Mouse (Mus musculus) monocyte, adult 2 months (primary cell): Measurements from ENCODE around the gene Rap1gap2.

Experiments
- DNase-seq, 2 experiments: peaks; one replicate each; pipeline ENCODE4 v3.0.0; 2022; ENCODE audit warnings: low spot score in 2 of 2, low read depth in 1 of 2

The Rap1gap2 gene

GRCm38 (mm10) chr11:74464181-74464977, 146.3 kb downstream of the Rap1gap2 start:
- no peak for DNase-seq

GRCm38 (mm10) chr11:74462651-74463050, 148.1 kb downstream of the Rap1gap2 start:
- no peak for DNase-seq

DNA sequence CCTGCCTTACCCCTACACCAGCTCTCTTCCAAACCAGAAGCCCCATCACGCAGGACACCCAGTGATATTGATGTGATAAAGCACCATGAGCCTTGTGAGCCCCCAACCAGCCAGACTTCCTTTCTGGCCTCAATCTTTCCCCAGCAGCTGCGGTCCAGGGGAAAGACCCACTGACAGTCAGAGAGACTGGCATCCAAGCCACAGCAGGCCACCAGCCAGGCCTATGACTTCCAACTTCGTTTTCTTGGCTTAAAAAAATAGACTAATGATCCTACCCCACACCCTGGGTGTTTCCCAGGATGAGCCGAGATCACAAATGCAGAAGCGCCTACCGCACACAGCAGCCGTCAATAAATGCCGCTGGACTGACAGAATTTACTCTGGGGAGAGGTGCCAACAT, 151.1 kb downstream of the Rap1gap2 start:
- DNase-seq = no peak

GRCm38 (mm10) chr11:74458400-74458799, 152.3 kb downstream of the Rap1gap2 start:
- DNase-seq = no peak

DNA sequence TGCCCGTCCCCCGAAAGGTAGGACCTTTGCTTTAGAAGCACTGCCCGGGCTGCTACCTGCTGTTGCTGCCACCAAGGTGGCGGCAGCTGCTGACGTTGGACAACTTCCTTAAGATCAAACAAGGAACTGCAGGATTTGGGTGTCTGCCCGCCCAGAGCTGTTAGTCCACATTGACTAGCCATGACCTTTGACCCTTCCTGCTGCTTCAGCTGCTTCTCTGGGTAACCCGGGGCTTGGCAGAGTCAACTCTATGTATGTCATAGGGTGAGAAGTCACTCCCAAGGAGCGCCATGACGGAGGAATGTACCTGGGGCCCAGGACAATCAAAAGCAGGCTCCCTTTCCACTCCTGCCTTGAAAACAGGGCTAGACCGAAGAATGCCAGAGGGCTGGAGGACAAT, 153.5 kb downstream of the Rap1gap2 start:
- no peak for DNase-seq

DNA sequence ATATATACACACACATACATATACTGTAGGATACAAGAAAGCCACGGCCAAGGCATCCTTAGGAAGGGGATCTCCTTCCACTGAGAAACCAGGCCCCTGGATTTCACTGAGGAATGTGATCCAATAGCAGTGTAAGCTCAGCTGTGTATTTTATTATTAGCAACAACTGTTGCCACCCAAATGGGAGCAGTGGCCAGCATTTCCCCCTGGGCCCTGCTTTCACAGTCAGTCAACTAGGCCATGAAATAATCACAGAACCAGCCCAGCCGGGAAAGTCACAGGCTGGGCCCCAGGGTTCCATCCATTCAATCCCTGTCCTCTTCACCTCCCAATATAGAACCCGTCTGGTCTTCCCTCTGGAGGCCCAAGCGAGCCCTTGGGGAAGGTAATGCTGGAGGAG, 162.2 kb downstream of the Rap1gap2 start:
- DNase-seq = no peak

DNA sequence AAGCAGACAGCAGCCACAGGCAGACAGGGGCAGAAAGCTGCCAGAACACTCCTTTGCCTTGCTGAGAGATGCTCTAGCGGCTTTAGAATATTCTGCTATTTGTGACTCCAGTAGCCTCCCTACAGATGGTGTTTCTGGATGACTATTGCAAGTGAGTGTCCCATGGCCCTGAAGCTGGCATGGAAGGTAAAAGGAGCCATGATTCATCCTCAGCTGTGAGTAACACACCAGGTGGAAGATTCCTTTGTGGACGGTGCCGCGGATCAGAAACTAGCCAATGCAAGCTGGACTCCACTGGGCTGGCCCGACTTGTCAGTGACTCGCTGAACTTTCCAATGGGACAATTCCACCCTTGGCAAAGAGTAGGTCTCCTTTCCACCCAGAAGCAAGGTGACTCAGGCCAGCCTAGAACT, 162.7 kb downstream of the Rap1gap2 start:
- DNase-seq = no peak

GRCm38 (mm10) chr11:74445591-74445990, 165.1 kb downstream of the Rap1gap2 start:
- no peak for DNase-seq

DNA sequence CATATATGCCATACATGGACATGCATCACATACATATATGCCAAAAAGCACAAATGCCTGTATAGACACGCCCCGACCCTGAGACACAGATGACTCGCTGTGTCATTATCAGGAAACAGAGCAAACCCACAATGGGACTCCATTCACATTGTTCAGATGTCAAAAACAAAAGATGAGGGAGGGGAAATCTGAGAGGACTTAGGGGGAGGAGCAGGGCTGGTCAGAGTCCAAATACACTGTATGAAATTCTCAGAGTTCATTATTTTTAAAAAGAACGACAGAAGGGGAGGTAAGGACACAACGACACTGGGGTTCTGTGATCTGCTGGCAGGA, 166.8 kb downstream of the Rap1gap2 start:
- DNase-seq = no peak

DNA sequence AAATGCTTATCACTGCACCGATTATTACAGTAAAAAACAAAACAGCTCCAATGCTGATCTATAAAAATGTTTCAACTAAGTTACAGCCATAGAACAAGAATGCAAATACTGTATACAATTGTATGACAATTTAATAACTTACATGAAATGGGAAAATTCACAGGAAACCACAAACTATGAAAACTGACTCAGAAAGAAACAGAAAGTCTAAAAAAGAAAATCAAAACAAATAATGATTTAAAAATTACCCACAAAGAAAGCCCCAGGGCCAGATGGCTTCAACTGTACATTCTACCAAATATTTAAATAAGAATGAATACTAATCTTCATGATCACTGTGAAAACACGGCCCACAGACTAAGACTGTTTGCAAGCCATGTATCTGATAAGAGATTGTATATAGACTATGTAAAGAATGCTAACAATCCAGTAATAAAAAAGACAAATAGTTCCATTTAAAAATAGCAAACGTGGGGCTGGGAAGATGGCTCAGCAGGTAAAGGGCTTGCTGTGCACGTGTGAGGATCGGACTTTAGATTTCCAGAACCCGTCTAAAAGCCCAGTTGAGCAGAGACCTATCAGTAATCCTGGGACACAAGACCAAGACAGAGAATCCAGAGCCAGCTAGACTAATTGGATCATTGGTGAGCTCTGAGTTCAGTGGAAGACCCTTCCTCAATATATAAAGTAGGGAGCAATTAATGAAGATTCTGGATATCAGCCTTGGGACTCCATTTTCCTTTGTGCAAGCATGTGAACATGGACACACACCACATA, 167.4 kb downstream of the Rap1gap2 start:
- DNase-seq = no peak

- DNase-seq = no peak
These were observed 168.3 kb downstream of the Rap1gap2 start for GRCm38 (mm10) chr11:74442396-74442795.

DNA sequence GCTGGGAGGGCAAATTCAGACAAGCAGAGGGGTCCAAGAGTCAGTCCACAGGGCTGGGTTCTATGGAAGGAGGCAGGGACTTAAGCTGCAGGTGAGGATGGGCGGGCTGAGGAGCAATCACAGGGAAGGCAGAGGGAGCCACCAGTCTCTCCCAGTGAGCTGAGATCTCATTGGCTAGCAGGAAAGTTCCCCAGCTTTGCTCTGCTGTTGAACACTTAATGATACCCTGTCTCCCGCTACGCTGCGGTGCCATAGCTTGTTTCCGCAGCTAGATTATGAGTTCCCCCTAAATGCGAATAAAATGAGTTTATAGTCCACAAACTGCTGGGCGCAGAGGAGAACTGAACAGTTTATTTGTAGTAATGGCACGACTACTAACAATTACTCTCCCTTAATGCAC, 170.6 kb downstream of the Rap1gap2 start:
- no peak for DNase-seq

DNA sequence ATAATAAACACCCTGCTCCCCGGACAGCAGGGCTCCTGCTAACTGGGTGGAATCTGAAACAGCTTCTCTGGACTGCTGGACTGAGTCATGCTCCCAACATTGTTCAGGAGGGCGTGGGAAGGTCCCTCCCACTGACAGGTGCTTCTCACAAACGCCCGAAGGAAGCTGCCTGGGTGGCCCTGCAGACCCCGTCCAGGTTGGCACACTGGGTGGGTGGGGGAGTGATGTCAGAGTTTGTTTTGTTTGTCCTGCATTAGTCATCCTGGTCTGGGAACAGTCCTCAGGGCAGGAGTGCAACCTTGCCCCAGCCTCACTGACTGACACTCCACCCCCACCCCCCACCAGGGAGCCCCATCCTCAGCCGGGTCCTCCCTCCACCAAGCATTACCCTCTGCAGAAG, 171.5 kb downstream of the Rap1gap2 start:
- DNase-seq = no peak

GRCm38 (mm10) chr11:74438249-74438648, 172.5 kb downstream of the Rap1gap2 start:
- no peak for DNase-seq

DNA sequence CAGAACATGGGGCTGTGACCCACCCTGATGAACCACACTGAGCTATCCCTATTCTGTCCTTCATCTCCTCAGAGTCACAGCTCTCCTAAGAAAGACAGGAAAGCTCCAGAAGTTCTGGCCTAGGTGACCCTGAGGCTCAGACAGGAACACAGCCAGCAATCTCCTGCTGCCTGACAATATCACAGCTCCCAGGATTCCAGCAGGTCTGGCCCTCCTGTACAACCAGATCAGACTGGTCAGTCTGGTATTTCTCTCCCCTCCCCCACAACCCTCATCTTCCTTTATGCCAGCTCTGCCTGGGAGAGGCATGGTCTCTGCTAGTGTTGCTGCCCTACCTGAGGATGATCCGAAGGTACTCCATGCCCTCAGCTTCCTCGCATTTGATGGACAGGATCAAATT, 175.3 kb downstream of the Rap1gap2 start:
- DNase-seq = no peak

GRCm38 (mm10) chr11:74433000-74433399, 177.7 kb downstream of the Rap1gap2 start:
- DNase-seq = no peak

GRCm38 (mm10) chr11:74429798-74430529, 180.8 kb downstream of the Rap1gap2 start:
- no peak for DNase-seq

DNA sequence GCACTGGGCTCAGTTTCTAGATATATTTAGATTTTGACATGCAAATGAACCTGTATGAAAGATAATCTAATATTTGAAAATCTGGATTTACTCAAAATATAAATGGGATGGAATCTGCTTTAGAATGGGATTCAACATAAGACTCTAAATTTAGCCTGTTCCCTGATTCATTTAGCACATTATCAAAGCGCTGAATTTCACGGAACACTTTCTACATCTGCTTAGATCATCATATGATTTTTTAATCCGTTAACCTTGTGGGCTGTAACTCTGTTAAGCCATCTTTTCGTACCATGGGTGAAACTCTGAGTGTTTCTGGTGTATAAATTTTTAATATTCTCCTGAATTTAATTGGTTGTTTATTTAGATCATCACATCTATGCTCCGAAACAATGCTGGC, 184.4 kb downstream of the Rap1gap2 start:
- no peak for DNase-seq

DNA sequence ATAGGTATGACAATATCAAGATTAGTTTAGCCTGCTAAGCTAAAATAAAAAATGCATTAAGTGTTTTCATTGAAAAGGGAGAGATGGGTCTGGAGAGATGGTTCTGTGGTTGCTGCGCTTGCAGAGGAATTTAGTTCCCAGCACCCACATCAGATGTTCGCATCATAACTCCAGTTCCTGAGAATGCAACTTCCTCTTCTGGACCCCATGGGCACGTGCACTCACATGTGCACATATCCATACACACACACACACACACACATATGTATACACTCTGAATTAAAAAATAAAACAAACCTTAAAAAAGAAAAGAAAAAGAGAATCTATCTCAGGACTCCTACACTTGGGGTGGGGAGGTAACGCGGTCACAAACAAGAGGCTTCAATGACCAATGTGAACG, 188.7 kb downstream of the Rap1gap2 start:
- DNase-seq = no peak

- DNase-seq = no peak
These were observed 189.6 kb downstream of the Rap1gap2 start for GRCm38 (mm10) chr11:74421151-74421550.

- no peak for DNase-seq
These were observed 191.1 kb downstream of the Rap1gap2 start for GRCm38 (mm10) chr11:74419601-74420000.

DNA sequence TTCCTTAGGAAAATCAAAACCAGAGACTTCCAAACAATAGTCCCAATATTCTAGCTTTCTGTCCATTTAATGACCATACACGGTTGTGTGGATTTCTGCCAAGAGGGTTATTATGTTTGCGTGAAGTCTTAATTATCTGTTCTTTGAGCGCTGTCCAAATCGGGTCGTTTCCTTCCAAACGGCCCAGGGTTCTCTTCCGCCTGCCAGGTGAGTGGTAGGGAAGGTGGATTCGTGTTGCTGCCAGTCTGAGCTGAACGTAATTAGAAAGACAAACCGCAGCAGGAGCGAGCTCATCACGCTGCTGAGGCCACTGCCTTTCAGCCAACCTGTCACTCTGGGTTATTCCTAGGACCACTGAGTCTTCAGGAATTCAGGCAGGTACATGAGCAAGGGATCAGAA, 195.0 kb downstream of the Rap1gap2 start:
- DNase-seq = no peak
